Mouse (Mus musculus) testis, adult 2 months (tissue): ENCODE data around the gene Prkaa2. TPM values are rescaled to one million over a fixed set of nuclear protein-coding genes. Genes with fewer than 3 reads are reported as not detected.

ENCODE experiments used
- H3K27ac ChIP-seq: fragments of 200-500 bp; 2 replicates; pipeline ENCODE4 v1.5.1; 2012; ENCODE audit warnings: low read depth, low read length; ENCODE audit not compliant: control insufficient read depth, insufficient read depth
- H3K27me3 ChIP-seq: fragments of 200-500 bp; 2 replicates; pipeline ENCODE4 v1.6.1; 2012; ENCODE audit warnings: mild to moderate bottlenecking, low read length, moderate library complexity; ENCODE audit not compliant: control insufficient read depth, insufficient read depth
- H3K36me3 ChIP-seq: fragments of 200-500 bp; 2 replicates; pipeline ENCODE4 v1.6.1; 2012; ENCODE audit warnings: mild to moderate bottlenecking, low read length; ENCODE audit not compliant: control insufficient read depth, insufficient read depth
- H3K4me1 ChIP-seq: fragments of 200-500 bp; 2 replicates; pipeline ENCODE4 v1.6.1; 2012; ENCODE audit warnings: low read length; ENCODE audit not compliant: control insufficient read depth, insufficient read depth
- H3K4me3 ChIP-seq: fragments of 200-500 bp; 2 replicates; pipeline ENCODE4 v1.5.1; 2012; ENCODE audit warnings: low read depth, mild to moderate bottlenecking, low read length, moderate library complexity, mixed read lengths; ENCODE audit not compliant: control insufficient read depth
- CTCF ChIP-seq: fragments of 200-500 bp; IDR thresholded peaks from 2 replicates; pipeline ENCODE4 v1.5.1; 2012; ENCODE audit warnings: low read depth, mild to moderate bottlenecking, inconsistent platforms, low read length, moderate library complexity; ENCODE audit not compliant: control insufficient read depth, insufficient read depth, insufficient replicate concordance
- POLR2A ChIP-seq: fragments of 200-500 bp; IDR thresholded peaks from 2 replicates; pipeline ENCODE4 v1.6.1; 2012; ENCODE audit warnings: low read depth, mild to moderate bottlenecking, inconsistent platforms, low read length, moderate library complexity; ENCODE audit not compliant: control insufficient read depth
- polyA plus RNA-seq: library from polyadenylated mRNA; depleted of rRNA; stranded (reverse); fragments of >200 nt; gene quantifications from 2 replicates; pipeline ENCODE4 v1.2.3, GENCODE M21; 2012

Prkaa2 gene
- polyA plus RNA-seq, 1 experiment = 0.38 TPM

GRCm38 (mm10) chr4:105051291-105051690 is 58.4 kb downstream of the Prkaa2 start:
- Histone ChIP-seq H3K36me3 (no peaks in the 10 kb centered on the region), H3K27ac (no peak overlapping the region), H3K4me1 (no peaks in the 10 kb centered on the region), H3K4me3 (no peak overlapping the region), H3K27me3 (no peaks in the 10 kb centered on the region)
- TF ChIP-seq POLR2A (no peak), CTCF (no peak)

GRCm38 (mm10) chr4:105050041-105050440 is 59.6 kb downstream of the Prkaa2 start:
- TF ChIP-seq POLR2A = no peak
- TF ChIP-seq CTCF = no peak
- Histone ChIP-seq H3K27ac (no peak overlapping the region), H3K4me1 (peaks cover 5% of the 10 kb centered on the region), H3K4me3 (no peak overlapping the region), H3K27me3 (no peaks in the 10 kb centered on the region), H3K36me3 (no peaks in the 10 kb centered on the region)

GRCm38 (mm10) chr4:105034259-105034658 is 75.4 kb downstream of the Prkaa2 start:
- Histone ChIP-seq H3K27ac (no peak overlapping the region), H3K27me3 (no peaks in the 10 kb centered on the region), H3K4me3 (no peak overlapping the region), H3K4me1 (no peaks in the 10 kb centered on the region), H3K36me3 (no peaks in the 10 kb centered on the region)
- TF ChIP-seq CTCF = no peak
- no peak for TF ChIP-seq POLR2A

GRCm38 (mm10) chr4:105033153-105033552 is 76.5 kb downstream of the Prkaa2 start:
- TF ChIP-seq CTCF = no peak
- no peak for TF ChIP-seq POLR2A
- Histone ChIP-seq H3K27ac (no peak overlapping the region), H3K4me3 (no peak overlapping the region)

GRCm38 (mm10) chr4:105031104-105031503 is 78.6 kb downstream of the Prkaa2 start:
- Histone ChIP-seq H3K36me3 (no peaks in the 10 kb centered on the region), H3K4me3 (no peak overlapping the region), H3K27ac (no peak overlapping the region), H3K4me1 (no peaks in the 10 kb centered on the region), H3K27me3 (no peaks in the 10 kb centered on the region)
- no peak for TF ChIP-seq POLR2A
- TF ChIP-seq CTCF = no peak

More at GRCm38 (mm10) chr4:105033153-105033552, 76.5 kb downstream of the Prkaa2 start:
- H3K4me1 ChIP-seq = no peaks in the 10 kb centered on the region
- no peaks in the 10 kb centered on the region for H3K27me3 ChIP-seq
- H3K36me3 ChIP-seq = no peaks in the 10 kb centered on the region

GRCm38 (mm10) chr4:105027278-105027677 is 82.4 kb downstream of the Prkaa2 start:
- Histone ChIP-seq H3K4me1 (no peaks in the 10 kb centered on the region), H3K36me3 (no peaks in the 10 kb centered on the region), H3K27me3 (no peaks in the 10 kb centered on the region)

GRCm38 (mm10) chr4:105016006-105016613 is 93.6 kb downstream of the Prkaa2 start:
- Histone ChIP-seq H3K4me1 (no peaks in the 10 kb centered on the region), H3K4me3 (no peak overlapping the region), H3K27ac (no peak overlapping the region), H3K27me3 (no peaks in the 10 kb centered on the region), H3K36me3 (no peaks in the 10 kb centered on the region)
- TF ChIP-seq CTCF = no peak
- TF ChIP-seq POLR2A = no peak

More at GRCm38 (mm10) chr4:105027278-105027677, 82.4 kb downstream of the Prkaa2 start:
- Histone ChIP-seq H3K4me3 (no peak overlapping the region), H3K27ac (no peak overlapping the region)
- no peak for TF ChIP-seq POLR2A
- TF ChIP-seq CTCF = no peak

- Histone ChIP-seq H3K4me3 (no peak overlapping the region), H3K27me3 (no peaks in the 10 kb centered on the region), H3K4me1 (no peaks in the 10 kb centered on the region), H3K27ac (no peak overlapping the region), H3K36me3 (no peaks in the 10 kb centered on the region)
- TF ChIP-seq CTCF (no peak), POLR2A (no peak)
These were observed 94.2 kb downstream of the Prkaa2 start for GRCm38 (mm10) chr4:105015496-105015895.
